Mouse (Mus musculus) olfactory bulb, adult 2 months (tissue): Measurements from ENCODE around the gene Hspa5.

Experiments used
- CTCF ChIP-seq: fragments of 200-500 bp; IDR thresholded peaks from 2 replicates; pipeline ENCODE4 v1.5.1; 2012; ENCODE audit warnings: low read depth, mild to moderate bottlenecking, low read length, moderate library complexity; ENCODE audit not compliant: insufficient read depth
- POLR2A ChIP-seq: fragments of 200-500 bp; IDR thresholded peaks from 2 replicates; pipeline ENCODE4 v1.6.1; 2012; ENCODE audit warnings: mild to moderate bottlenecking, low read depth, low read length, moderate library complexity; ENCODE audit not compliant: insufficient read depth

DNA sequence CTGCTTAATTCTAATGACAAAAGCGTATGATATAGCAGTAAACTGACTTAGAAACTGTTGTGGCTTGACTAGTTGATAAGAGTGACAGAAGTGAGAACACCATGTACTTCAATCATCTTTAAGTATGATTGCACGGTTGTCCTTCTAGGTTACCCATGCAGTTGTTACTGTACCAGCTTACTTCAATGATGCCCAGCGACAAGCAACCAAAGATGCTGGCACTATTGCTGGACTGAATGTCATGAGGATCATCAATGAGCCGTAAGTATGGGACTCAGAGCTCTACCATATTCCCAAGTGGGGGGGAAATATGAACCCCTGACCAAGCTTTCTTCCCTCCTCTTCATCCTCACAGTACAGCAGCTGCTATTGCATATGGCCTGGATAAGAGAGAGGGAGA, 1.9 kb downstream of the Hspa5 start:
- TF ChIP-seq CTCF, result no peak
- TF ChIP-seq POLR2A, result no peak
